Mouse (Mus musculus) embryonic facial prominence, embryonic 11.5 days (tissue): Measurements from ENCODE around the gene Ccdc69. TPM values are rescaled to one million over a fixed set of nuclear protein-coding genes. Genes with fewer than 3 reads are reported as not detected.

Source experiments
- ATAC-seq: fragments of 200-750 bp; cut with Nextera tagmentation; replicated peaks from 2 replicates; pipeline ENCODE4 v1.8.0; 2017; ENCODE audit warnings: low read depth; ENCODE audit not compliant: insufficient number of reproducible peaks, low FRiP score, low TSS enrichment
- DNase-seq: peaks from one replicate; pipeline ENCODE4 v3.0.0-alpha.2; 2015; ENCODE audit warnings: low spot score
- H3K27ac ChIP-seq: fragments of 300-500 bp; sonication (generic); replicated peaks from 2 replicates; pipeline ENCODE4 v1.5.1; 2014; ENCODE audit warnings: mild to moderate bottlenecking, low read depth, low read length, control low read depth
- H3K27me3 ChIP-seq: fragments of 300-500 bp; sonication (generic); 2 replicates; pipeline ENCODE4 v1.6.1; 2014; ENCODE audit warnings: mild to moderate bottlenecking, low read length, moderate library complexity, mixed read lengths; ENCODE audit not compliant: control insufficient read depth, insufficient read depth
- H3K36me3 ChIP-seq: fragments of 300-500 bp; sonication (generic); replicated peaks from 2 replicates; pipeline ENCODE4 v1.6.1; 2014; ENCODE audit warnings: low read depth, mild to moderate bottlenecking, low read length, moderate library complexity, mixed read lengths; ENCODE audit not compliant: control insufficient read depth, insufficient read depth
- H3K4me1 ChIP-seq: fragments of 300-500 bp; sonication (generic); 2 replicates; pipeline ENCODE4 v1.6.1; 2014; ENCODE audit warnings: low read length, mixed read lengths; ENCODE audit not compliant: control insufficient read depth, insufficient read depth
- H3K4me2 ChIP-seq: fragments of 300-500 bp; sonication (generic); 2 replicates; pipeline ENCODE4 v1.6.1; 2014; ENCODE audit warnings: low read depth, mild to moderate bottlenecking, control low read depth, low read length, moderate library complexity
- H3K4me3 ChIP-seq: fragments of 300-500 bp; sonication (generic); 2 replicates; pipeline ENCODE4 v1.5.1; 2014; ENCODE audit warnings: low read depth, low read length, control low read depth
- H3K9ac ChIP-seq: fragments of 300-500 bp; sonication (generic); replicated peaks from 2 replicates; pipeline ENCODE4 v1.6.1; 2014; ENCODE audit warnings: mild to moderate bottlenecking, control low read depth, low read length
- H3K9me3 ChIP-seq: fragments of 300-500 bp; sonication (generic); replicated peaks from 2 replicates; pipeline ENCODE4 v1.6.1; 2016; ENCODE audit warnings: mild to moderate bottlenecking, low read length, inconsistent platforms, mixed read lengths; ENCODE audit not compliant: control insufficient read depth
- WGBS: fragments of 180-500 bp; shearing (Covaris S2); extraction: QIAGEN DNeasy Blood & Tissue Kit; methylation state at CpG from one replicate; pipeline ENCODE4 v1.1.7; 2014; 5-methylcytosine and 5-hydroxymethylcytosine counted together
- polyA plus RNA-seq: library from polyadenylated mRNA; unstranded; fragments of >200 nt; fragmentation: Nextera tagmentation; extraction: Ambion mirVana; gene quantifications from 2 replicates; pipeline ENCODE4 v1.2.1, GENCODE M21; 2014

Ccdc69 gene
- 0.49 and 0.50 TPM in 2 replicates for polyA plus RNA-seq

- H3K36me3 ChIP-seq, result no peaks in the 10 kb centered on the region
- H3K4me2 ChIP-seq, result peak within 1 kb of the TSS; percentile 88
- H3K4me1 ChIP-seq, result no peaks in the 10 kb centered on the region
- H3K27me3 ChIP-seq, result no peaks in the 10 kb centered on the region
- H3K9ac ChIP-seq, result peak within 1 kb of the TSS; percentile 57
- H3K27ac ChIP-seq, result no peak within 1 kb of the TSS
- peak within 1 kb of the TSS; percentile 40 for H3K4me3 ChIP-seq
- no peaks in the 10 kb centered on the region for H3K9me3 ChIP-seq
- ATAC-seq (peak; percentile 42), DNase-seq (peak; percentile 68)
- under 1% methylated on average over 50 of the region's 50 CpGs for WGBS
Observed at GRCm38 (mm10) chr11:55077331-55078231, at the start of gene Ccdc69. Gene Ccdc69, minus strand, starts transcription at chr11:55078131.

- no peak overlapping the region for H3K4me2 ChIP-seq
- DNase-seq, result no peak
- no peak overlapping the region for H3K27ac ChIP-seq
- no peaks in the 10 kb centered on the region for H3K36me3 ChIP-seq
- no peak overlapping the region for H3K9ac ChIP-seq
- H3K4me1 ChIP-seq, result no peaks in the 10 kb centered on the region
- no peak overlapping the region for H3K4me3 ChIP-seq
- no peaks in the 10 kb centered on the region for H3K9me3 ChIP-seq
- 86% methylated on average over 3 of the region's 3 CpGs for WGBS
- H3K27me3 ChIP-seq, result no peaks in the 10 kb centered on the region
- ATAC-seq, result no peak
Observed at GRCm38 (mm10) chr11:55126663-55127062, 48.7 kb upstream of the Ccdc69 start.

DNA sequence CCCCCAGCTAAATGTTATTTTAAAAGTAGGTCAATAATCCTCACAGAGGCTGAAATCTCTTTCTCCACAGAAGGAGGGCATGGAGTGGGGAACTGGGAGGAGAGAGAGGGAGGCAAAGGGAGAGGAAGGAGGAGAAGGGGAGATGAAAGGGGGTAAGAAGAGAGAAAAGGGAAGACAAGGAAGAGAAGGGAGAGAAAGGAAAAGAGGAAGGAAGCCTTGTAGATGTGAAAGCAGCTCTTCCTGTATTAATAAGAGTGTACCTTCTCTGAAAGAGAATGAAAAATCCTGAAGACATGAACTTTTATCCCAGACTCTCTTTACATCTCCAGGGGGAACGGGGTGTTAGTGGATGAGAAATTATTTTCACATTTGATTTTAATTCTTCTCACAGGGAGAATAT, 43.5 kb upstream of the Ccdc69 start:
- H3K36me3 ChIP-seq, result no peaks in the 10 kb centered on the region
- no peak overlapping the region for H3K27ac ChIP-seq
- no peaks in the 10 kb centered on the region for H3K27me3 ChIP-seq
- H3K9me3 ChIP-seq, result no peaks in the 10 kb centered on the region
- ATAC-seq (no peak), DNase-seq (no peak)
- no peak overlapping the region for H3K4me2 ChIP-seq
- no peak overlapping the region for H3K9ac ChIP-seq
- no peak overlapping the region for H3K4me3 ChIP-seq
- H3K4me1 ChIP-seq, result no peaks in the 10 kb centered on the region
- 80% methylated on average over 1 of the region's 1 CpGs for WGBS

GRCm38 (mm10) chr11:55120821-55121271, 42.9 kb upstream of the Ccdc69 start:
- no peaks in the 10 kb centered on the region for H3K4me1 ChIP-seq
- ATAC-seq (no peak), DNase-seq (no peak)
- no peaks in the 10 kb centered on the region for H3K9me3 ChIP-seq
- WGBS, result 73% methylated on average over 8 of the region's 8 CpGs
- H3K36me3 ChIP-seq, result no peaks in the 10 kb centered on the region
- H3K4me3 ChIP-seq, result no peak overlapping the region
- H3K9ac ChIP-seq, result no peak overlapping the region
- no peak overlapping the region for H3K27ac ChIP-seq
- H3K4me2 ChIP-seq, result no peak overlapping the region
- no peaks in the 10 kb centered on the region for H3K27me3 ChIP-seq

GRCm38 (mm10) chr11:55120279-55120678, 42.3 kb upstream of the Ccdc69 start:
- DNase-seq, result no peak
- Histone ChIP-seq H3K4me2 (no peak overlapping the region), H3K27ac (no peak overlapping the region), H3K9ac (no peak overlapping the region), H3K27me3 (no peaks in the 10 kb centered on the region), H3K4me3 (no peak overlapping the region), H3K36me3 (no peaks in the 10 kb centered on the region), H3K9me3 (no peaks in the 10 kb centered on the region), H3K4me1 (no peaks in the 10 kb centered on the region)
- ATAC-seq, result no peak

DNA sequence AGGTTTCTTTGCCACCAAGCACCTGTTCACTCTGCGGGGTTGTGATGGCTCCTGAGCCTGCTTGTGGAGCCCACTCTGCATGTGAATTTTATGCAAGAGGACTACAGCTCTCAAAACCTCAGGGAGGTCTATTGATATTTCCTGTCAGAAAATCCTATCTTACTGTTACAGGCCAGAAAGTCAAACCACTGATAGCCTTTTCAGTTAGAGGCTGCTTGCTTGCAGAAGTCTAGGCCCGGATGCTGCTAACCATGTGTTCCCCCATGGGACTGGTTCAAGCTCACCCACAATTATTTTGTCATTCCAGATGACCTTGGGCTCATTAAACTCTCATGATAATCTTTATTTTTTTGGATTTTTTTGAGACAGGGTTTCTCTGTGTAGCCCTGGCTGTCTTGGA, 39.1 kb upstream of the Ccdc69 start:
- H3K27me3 ChIP-seq, result no peaks in the 10 kb centered on the region
- H3K9ac ChIP-seq, result no peak overlapping the region
- DNase-seq (no peak), ATAC-seq (no peak)
- WGBS, result 89% methylated on average over 2 of the region's 2 CpGs
- H3K9me3 ChIP-seq, result no peaks in the 10 kb centered on the region
- H3K27ac ChIP-seq, result no peak overlapping the region
- H3K4me3 ChIP-seq, result no peak overlapping the region
- no peaks in the 10 kb centered on the region for H3K4me1 ChIP-seq
- no peak overlapping the region for H3K4me2 ChIP-seq
- no peaks in the 10 kb centered on the region for H3K36me3 ChIP-seq

DNA sequence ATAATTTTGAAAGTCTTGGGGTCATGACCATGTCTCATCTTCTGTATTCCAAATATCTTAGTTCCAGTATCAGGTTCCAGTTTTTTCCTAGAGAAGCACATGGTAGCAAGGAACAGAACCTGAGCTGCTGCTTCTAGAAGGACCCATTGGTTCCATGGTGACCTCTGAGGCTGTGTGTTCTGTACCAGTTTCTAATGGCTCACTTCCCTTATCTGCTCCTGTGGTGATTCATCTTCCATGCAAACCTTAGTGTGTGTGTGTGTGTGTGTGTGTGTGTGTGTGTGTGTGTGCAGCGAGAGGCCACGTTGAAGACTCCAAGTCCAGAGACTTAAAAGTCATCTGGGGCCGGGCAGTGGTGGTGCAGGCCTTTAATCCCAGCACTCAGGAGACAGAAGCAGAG, 38.1 kb upstream of the Ccdc69 start:
- H3K4me2 ChIP-seq, result no peak overlapping the region
- ATAC-seq, result no peak
- H3K4me3 ChIP-seq, result no peak overlapping the region
- no peaks in the 10 kb centered on the region for H3K4me1 ChIP-seq
- no peak overlapping the region for H3K9ac ChIP-seq
- H3K27ac ChIP-seq, result no peak overlapping the region
- DNase-seq, result no peak
- 91% methylated on average over 3 of the region's 3 CpGs for WGBS
- H3K9me3 ChIP-seq, result no peaks in the 10 kb centered on the region
- no peaks in the 10 kb centered on the region for H3K36me3 ChIP-seq
- no peaks in the 10 kb centered on the region for H3K27me3 ChIP-seq

GRCm38 (mm10) chr11:55114291-55114690, 36.4 kb upstream of the Ccdc69 start:
- no peak for ATAC-seq
- H3K4me2 ChIP-seq, result no peak overlapping the region
- no peak overlapping the region for H3K4me3 ChIP-seq
- H3K27ac ChIP-seq, result no peak overlapping the region
- no peaks in the 10 kb centered on the region for H3K27me3 ChIP-seq
- H3K36me3 ChIP-seq, result no peaks in the 10 kb centered on the region
- H3K9me3 ChIP-seq, result no peaks in the 10 kb centered on the region
- no peak for DNase-seq
- no peaks in the 10 kb centered on the region for H3K4me1 ChIP-seq
- no peak overlapping the region for H3K9ac ChIP-seq
- WGBS, result 74% methylated on average over 2 of the region's 2 CpGs
